In the genomic region with DNA sequence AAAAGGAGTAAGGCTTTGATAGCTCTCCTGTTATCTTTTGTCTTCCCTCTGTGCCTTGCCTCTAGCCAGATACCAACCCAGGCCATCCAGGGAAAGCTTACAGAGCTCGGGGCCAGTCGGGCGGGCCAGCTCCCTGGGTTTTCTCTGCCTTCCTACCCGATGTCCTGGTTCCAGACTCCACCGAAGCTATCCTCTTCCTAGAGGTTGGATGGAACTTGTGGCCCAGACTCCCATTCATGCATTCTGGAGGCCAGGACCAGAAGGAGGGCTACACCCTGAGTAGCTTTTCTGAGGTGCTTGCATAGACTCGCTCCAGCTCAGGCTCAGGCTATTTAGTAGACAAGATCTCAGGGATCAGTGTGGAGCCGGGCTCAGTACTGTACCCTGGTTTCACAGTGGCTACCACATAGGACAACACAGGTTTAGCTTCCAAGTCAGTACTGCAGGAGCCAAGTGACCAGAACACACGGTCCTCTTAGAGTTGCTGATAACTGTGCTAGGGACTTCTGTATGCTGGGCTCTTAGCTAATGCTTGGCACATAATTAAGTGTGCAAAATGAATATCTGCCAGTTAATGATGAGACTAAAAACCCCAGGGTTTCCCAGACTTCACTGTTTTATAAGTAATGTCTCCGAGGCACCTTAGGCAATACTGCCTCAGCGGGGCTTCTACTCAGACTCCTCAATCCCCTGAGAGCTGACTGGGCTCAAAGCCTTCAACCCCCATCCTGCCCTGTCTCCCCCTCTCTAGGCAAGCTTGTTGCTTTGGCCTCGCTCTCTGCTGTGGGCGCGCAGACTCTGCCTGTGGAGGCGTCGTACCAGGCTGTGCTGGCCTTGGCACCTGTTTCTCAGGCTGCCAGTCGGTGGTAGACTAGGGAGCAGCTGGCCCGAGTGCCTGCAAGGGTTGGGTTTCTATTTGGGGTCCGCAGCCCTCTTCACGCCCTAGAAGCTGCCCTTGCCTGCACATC, we compare ENCODE assay signal across 9 mouse cellular contexts. TPM values are rescaled to one million over a fixed set of nuclear protein-coding genes. Genes with fewer than 3 reads are reported as not detected.
DNase-seq lines count a peak whose midpoint lies in the region; ATAC-seq and TF ChIP-seq lines count a peak whose summit lies in the region.
"Had no signal": no experiment of that assay in that cellular context is flagged by ENCODE, and none has a peak within 500 bp of the region (broad histone marks: within the 10 kb centered on the region; RNA-seq: fewer than 3 reads in every experiment).

No protein-coding gene starts in this region.

- 86% methylated on average over 19 of the region's 19 CpGs for WGBS in kidney, postnatal 0 days
- 33% methylated on average over 19 of the region's 19 CpGs for WGBS in heart, adult 2 months

- no peak overlapping the region for H3K4me2 ChIP-seq in kidney, postnatal 0 days (ENCODE audit: low read length)

- TF ChIP-seq POLR2A in heart, adult 2 months (IDR thresholded peaks at IDR 0.05; ENCODE audit: insufficient read depth, low read depth, low read length): peak; percentile 32; the same call in 1 of the 2 replicates

- H3K9ac ChIP-seq in kidney, postnatal 0 days (ENCODE audit: low read depth, low read length): 0 out of 2 replicates have a peak overlapping the region, but pooled peaks have one; percentile 8
- peak overlapping the region; percentile 55 for H3K9ac ChIP-seq in heart, adult 2 months (ENCODE audit: low read depth, low read length)

- no peaks in the 10 kb centered on the region for H3K27me3 ChIP-seq in kidney, postnatal 0 days (ENCODE audit: insufficient read depth, low read length)
- H3K27me3 ChIP-seq in heart, adult 2 months (ENCODE audit: control insufficient read depth, insufficient read depth, low read length): no peaks in the 10 kb centered on the region
- H3K27me3 ChIP-seq: Patski had no signal

- H3K4me3 ChIP-seq in kidney, postnatal 0 days (replicated peaks; ENCODE audit: low read depth, low read length): no peak overlapping the region
- H3K4me3 ChIP-seq in heart, adult 2 months: peak overlapping the region; percentile 28

- 0 out of 2 replicates have a peak, but pooled peaks cover 8% of the 10 kb centered on the region for H3K4me1 ChIP-seq in kidney, postnatal 0 days (replicated peaks; ENCODE audit: insufficient read depth, low read length)
- H3K4me1 ChIP-seq in heart, adult 2 months (ENCODE audit: control insufficient read depth, insufficient read depth, low read length): peaks cover 59% of the 10 kb centered on the region

- H3K79me2 ChIP-seq in heart, adult 2 months (replicated peaks; ENCODE audit: control insufficient read depth, insufficient read depth, low read length): peaks cover 11% of the 10 kb centered on the region

- TF ChIP-seq EP300 in heart, adult 2 months (IDR thresholded peaks at IDR 0.05; ENCODE audit: insufficient read depth, low read depth, low read length): peak; percentile 68; the same call in 1 of the 2 replicates

- TF ChIP-seq CTCF in kidney, postnatal 0 days (IDR thresholded peaks at IDR 0.05; ENCODE audit: low read depth): no peak
- no peak for TF ChIP-seq CTCF in heart, adult 2 months (IDR thresholded peaks at IDR 0.05)

- DNase-seq in kidney, postnatal 0 days (ENCODE audit: low spot score): no peak
- DNase-seq in kidney, postnatal 36 days: no peak
- DNase-seq in cerebellum, adult 18-20 months: peak; percentile 73 to 77
- DNase-seq in heart, adult 2 months: peak; percentile 71 to 75
- peak; percentile 67 to 70 for DNase-seq in layer of hippocampus, postnatal 36 days
- no peak for DNase-seq in adrenal gland, postnatal 4 days (ENCODE audit: low spot score in 2 of 2)
- DNase-seq in adrenal gland, postnatal 25 days: no peak
- no peak for DNase-seq in right cerebral cortex, postnatal 25 days

- no peaks in the 10 kb centered on the region for H3K9me3 ChIP-seq in kidney, postnatal 0 days (replicated peaks; ENCODE audit: low read length)

- no peak for ATAC-seq in kidney, postnatal 0 days (replicated peaks; ENCODE audit: low FRiP score, low read depth)
- ATAC-seq: Patski had no signal

- H3K27ac ChIP-seq in kidney, postnatal 0 days: no peak overlapping the region
- peak overlapping the region; percentile 91 for H3K27ac ChIP-seq in heart, adult 2 months

- H3K36me3 ChIP-seq in kidney, postnatal 0 days (ENCODE audit: insufficient read depth, low read length): peaks cover 20% of the 10 kb centered on the region; the same call in 1 of the 2 replicates
- H3K36me3 ChIP-seq in heart, adult 2 months (ENCODE audit: control insufficient read depth, insufficient read depth, low read length): peaks cover 69% of the 10 kb centered on the region

- intact Hi-C loops in heart, adult 2 months (cut with DNase I): no loop called here

RNA-seq across cellular contexts. Expression of gene Ehd1, which starts 10.2 kb away (rescaled TPM):
- 64.2 and 73.4 TPM in 2 replicates for polyA plus RNA-seq in kidney, postnatal 0 days (2015; fragmentation: Nextera tagmentation; extraction: Ambion mirVana)
- total RNA-seq in heart, adult 2 months (2021): 100 to 1,000 TPM in 1 of 2 experiments, 10 to 100 TPM in 1; 98.0 to 120 TPM
- polyA plus RNA-seq in heart, adult 2 months (2012; rRNA removed): 111 and 142 TPM in 2 replicates
- 10 to 100 TPM; 72.8 to 82.2 TPM for total RNA-seq in layer of hippocampus, postnatal 36 days (2021)
- total RNA-seq in adrenal gland, postnatal 4 days (2021): 10 to 100 TPM; 88.2 to 90.2 TPM
- 101 and 126 TPM in 2 replicates for total RNA-seq in adrenal gland, postnatal 25 days (2021)

RNA-seq across cellular contexts. Expression of gene Cdc42bpg, which starts 19.5 kb away (rescaled TPM):
- polyA plus RNA-seq in kidney, postnatal 0 days (2015; fragmentation: Nextera tagmentation; extraction: Ambion mirVana): 1.0 TPM in 2 replicates
- total RNA-seq in heart, adult 2 months (2021): 10 to 100 TPM; 11.7 to 13.9 TPM
- polyA plus RNA-seq in heart, adult 2 months (2012; rRNA removed): 7.0 and 7.7 TPM in 2 replicates
- 1 to 10 TPM; 4.3 to 6.9 TPM for total RNA-seq in layer of hippocampus, postnatal 36 days (2021)
- 10 to 100 TPM; 18.4 to 20.6 TPM for total RNA-seq in adrenal gland, postnatal 4 days (2021)
- total RNA-seq in adrenal gland, postnatal 25 days (2021): 22.8 and 34.2 TPM in 2 replicates

RNA-seq across cellular contexts. Expression of gene Atg2a, which starts 45.2 kb away (rescaled TPM):
- polyA plus RNA-seq in kidney, postnatal 0 days (2015; fragmentation: Nextera tagmentation; extraction: Ambion mirVana): 7.0 and 7.8 TPM in 2 replicates
- total RNA-seq in heart, adult 2 months (2021): 10 to 100 TPM; 20.5 to 24.5 TPM
- 26.3 and 26.7 TPM in 2 replicates for polyA plus RNA-seq in heart, adult 2 months (2012; rRNA removed)
- total RNA-seq in layer of hippocampus, postnatal 36 days (2021): 10 to 100 TPM; 31.3 to 34.0 TPM
- total RNA-seq in adrenal gland, postnatal 4 days (2021): 10 to 100 TPM; 40.0 to 41.1 TPM
- 33.8 and 47.0 TPM in 2 replicates for total RNA-seq in adrenal gland, postnatal 25 days (2021)

RNA-seq across cellular contexts. Expression of gene Men1, which starts 48.1 kb away (rescaled TPM):
- 51.9 and 54.6 TPM in 2 replicates for polyA plus RNA-seq in kidney, postnatal 0 days (2015; fragmentation: Nextera tagmentation; extraction: Ambion mirVana)
- total RNA-seq in heart, adult 2 months (2021): 10 to 100 TPM; 13.9 to 14.0 TPM
- polyA plus RNA-seq in heart, adult 2 months (2012; rRNA removed): 19.4 and 19.6 TPM in 2 replicates
- total RNA-seq in layer of hippocampus, postnatal 36 days (2021): 10 to 100 TPM; 63.3 to 69.8 TPM
- 10 to 100 TPM; 44.3 to 47.5 TPM for total RNA-seq in adrenal gland, postnatal 4 days (2021)
- total RNA-seq in adrenal gland, postnatal 25 days (2021): 60.1 and 69.7 TPM in 2 replicates

RNA-seq across cellular contexts. Expression of gene Ppp2r5b, which starts 51.0 kb away (rescaled TPM):
- polyA plus RNA-seq in kidney, postnatal 0 days (2015; fragmentation: Nextera tagmentation; extraction: Ambion mirVana): 19.9 and 20.4 TPM in 2 replicates
- 10 to 100 TPM; 34.8 to 35.1 TPM for total RNA-seq in heart, adult 2 months (2021)
- 36.8 and 40.6 TPM in 2 replicates for polyA plus RNA-seq in heart, adult 2 months (2012; rRNA removed)
- total RNA-seq in layer of hippocampus, postnatal 36 days (2021): 100 to 1,000 TPM; 135 to 137 TPM
- total RNA-seq in adrenal gland, postnatal 4 days (2021): 10 to 100 TPM; 68.4 to 71.2 TPM
- total RNA-seq in adrenal gland, postnatal 25 days (2021): 95.5 and 103 TPM in 2 replicates

Comparison
In these comparisons a context has a peak if more than half of its experiments do, and no peak if none do; other contexts are left out.
1. DNase-seq: peak in cerebellum, adult 18-20 months (2 of 2), heart, adult 2 months (2 of 2) and layer of hippocampus, postnatal 36 days (2 of 2); none in kidney, postnatal 0 days (single experiment), kidney, postnatal 36 days (0 of 2), adrenal gland, postnatal 4 days (0 of 2), adrenal gland, postnatal 25 days (single experiment) and right cerebral cortex, postnatal 25 days (single experiment).